Comparison of ENCODE assay signal across 11 mouse cellular contexts in the genomic region with DNA sequence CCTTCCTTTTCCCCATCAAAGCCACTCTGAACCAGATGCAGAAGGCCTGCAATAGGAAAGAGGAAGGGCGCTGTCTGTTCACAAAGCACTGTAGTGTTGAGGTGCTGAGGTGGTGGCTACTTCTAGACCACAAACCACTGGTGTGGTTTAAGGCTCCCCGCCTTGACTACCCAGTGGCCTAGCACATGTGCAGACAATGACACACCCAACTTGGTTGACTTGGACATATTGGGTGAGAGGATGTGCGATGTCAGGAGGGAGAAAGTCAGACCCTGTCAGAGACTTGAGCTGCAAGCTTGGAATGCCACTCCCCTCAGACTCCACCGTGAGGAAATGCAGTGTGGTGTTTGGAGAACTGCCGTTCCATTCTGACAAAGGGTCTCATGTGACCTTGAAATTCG. TPM values are rescaled to one million over a fixed set of nuclear protein-coding genes. Genes with fewer than 3 reads are reported as not detected.
DNase-seq lines count a peak whose midpoint lies in the region; ATAC-seq lines count a peak whose summit lies in the region.
"Had no signal": no experiment of that assay in that cellular context is flagged by ENCODE, and none has a peak within 500 bp of the region (broad histone marks: within the 10 kb centered on the region; RNA-seq: fewer than 3 reads in every experiment).

No protein-coding gene starts in this region.

- H3K4me3 ChIP-seq in brown adipose tissue, adult 24 weeks (ENCODE audit: insufficient read depth, low read depth, low read length) = no peak overlapping the region
- no peak overlapping the region for H3K4me3 ChIP-seq in hindbrain, embryonic 11.5 days (ENCODE audit: low read depth, low read length)

- H3K4me1 ChIP-seq in brown adipose tissue, adult 24 weeks (ENCODE audit: control insufficient read depth, insufficient read depth, insufficient read length, low read length) = peaks cover 5% of the 10 kb centered on the region; the same call in 1 of the 2 replicates
- H3K4me1 ChIP-seq in hindbrain, embryonic 11.5 days (replicated peaks; ENCODE audit: control insufficient read depth, insufficient read depth, low read length) = 0 out of 2 replicates have a peak, but pooled peaks cover 3% of the 10 kb centered on the region

- no peaks in the 10 kb centered on the region for H3K27me3 ChIP-seq in hindbrain, embryonic 11.5 days (ENCODE audit: control insufficient read depth, insufficient read depth, low read length)

- WGBS in hindbrain, embryonic 11.5 days = 88% methylated on average over 6 of the region's 6 CpGs

- no peak overlapping the region for H3K9ac ChIP-seq in hindbrain, embryonic 11.5 days (ENCODE audit: low read depth, low read length)

- peak; percentile 89 for ATAC-seq in megakaryocyte, adult 5-6 weeks (ENCODE audit: poor library complexity, severe bottlenecking)
- ATAC-seq in hindbrain, embryonic 11.5 days (ENCODE audit: low FRiP score) = no peak

- H3K4me2 ChIP-seq in hindbrain, embryonic 11.5 days (replicated peaks; ENCODE audit: low read depth, low read length) = no peak overlapping the region

- peak; percentile 79 for DNase-seq in layer of hippocampus, adult 9-11 months
- no peak for DNase-seq in layer of hippocampus, adult 9-10 months (ENCODE audit: low spot score)
- peak; percentile 55 for DNase-seq in thymus, postnatal 14 days
- DNase-seq in c-Kit-positive CD71-positive TER-119-positive erythroid progenitor cells, embryonic 14.5 days (ENCODE audit: low spot score) = no peak
- DNase-seq in Muller cell, postnatal 12 days (ENCODE audit: inconsistent ontology term) = no peak
- DNase-seq in hindbrain, embryonic 11.5 days (ENCODE audit: low spot score) = no peak
- DNase-seq: cerebellum, adult 18-20 months; layer of hippocampus, postnatal 36 days; midbrain, embryonic 14.5 days had no signal

- no peaks in the 10 kb centered on the region for H3K36me3 ChIP-seq in hindbrain, embryonic 11.5 days (ENCODE audit: control insufficient read depth, insufficient read depth, low read length)

- no peaks in the 10 kb centered on the region for H3K9me3 ChIP-seq in hindbrain, embryonic 11.5 days (ENCODE audit: control insufficient read depth, low read length)

- H3K27ac ChIP-seq in brown adipose tissue, adult 24 weeks (replicated peaks; ENCODE audit: low read depth, low read length) = peak overlapping the region; percentile 61
- H3K27ac ChIP-seq in hindbrain, embryonic 11.5 days (ENCODE audit: low read depth, low read length) = no peak overlapping the region

RNA-seq across cellular contexts. Expression of a gene that starts 8.1 kb away (rescaled TPM):
- 1.5 and 2.3 TPM in 2 replicates for polyA plus RNA-seq in brown adipose tissue, adult 24 weeks (2012; ENCODE audit: insufficient read depth, insufficient read length, missing spikeins)
- total RNA-seq in megakaryocyte, adult 5-6 weeks (2015) = 27.9 and 35.5 TPM in 2 replicates
- 74.4 TPM in 2 replicates for total RNA-seq in megakaryocyte, adult 5-6 weeks (2017)
- 2.6 and 3.2 TPM in 2 replicates for polyA plus RNA-seq in hindbrain, embryonic 11.5 days (2014; fragmentation: Nextera tagmentation; extraction: Ambion mirVana)

RNA-seq across cellular contexts. Expression of a gene that starts 49.4 kb away (rescaled TPM):
- polyA plus RNA-seq in brown adipose tissue, adult 24 weeks (2012; ENCODE audit: insufficient read depth, insufficient read length, missing spikeins) = 0.24 TPM in 1 of 2 replicates, not detected in the other
- total RNA-seq in megakaryocyte, adult 5-6 weeks (2015) = 0.11 and 0.29 TPM in 2 replicates
- 0.08 and 0.26 TPM in 2 replicates for total RNA-seq in megakaryocyte, adult 5-6 weeks (2017)
- polyA plus RNA-seq in hindbrain, embryonic 11.5 days (2014; fragmentation: Nextera tagmentation; extraction: Ambion mirVana) = 2.8 and 3.6 TPM in 2 replicates

Comparison
In these comparisons a context has a peak if more than half of its experiments do, and no peak if none do; other contexts are left out.
1. DNase-seq: peak in layer of hippocampus, adult 9-11 months (single experiment) and thymus, postnatal 14 days (single experiment); none in layer of hippocampus, adult 9-10 months (single experiment), c-Kit-positive CD71-positive TER-119-positive erythroid progenitor cells, embryonic 14.5 days (single experiment), Muller cell, postnatal 12 days (single experiment) and hindbrain, embryonic 11.5 days (single experiment).